Mouse (Mus musculus): ENCODE measurements around the gene Tnfrsf25.

The Tnfrsf25 gene

DNA sequence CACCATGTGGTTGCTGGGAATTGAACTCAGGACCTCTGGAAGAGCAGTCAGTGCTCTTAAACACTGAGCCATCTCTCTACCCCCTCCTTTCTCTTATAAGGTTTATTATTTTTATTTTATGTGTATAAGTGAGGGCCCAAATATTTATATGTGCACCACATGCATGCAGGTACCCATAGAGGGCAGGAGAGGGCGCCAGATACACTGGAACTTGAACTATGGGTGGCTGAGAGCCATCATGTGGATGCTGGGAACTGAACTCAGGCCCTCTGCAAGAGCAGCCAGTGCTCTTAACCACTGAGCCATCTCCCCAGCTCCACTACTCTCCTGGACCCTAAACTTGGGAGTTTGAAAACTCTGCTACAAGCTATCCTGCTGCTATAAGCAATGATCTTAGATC lies 27.9 kb downstream of the Tnfrsf25 start:
- no peak for DNase-seq (ENCODE audit: low spot score in 2 of 2)

DNA sequence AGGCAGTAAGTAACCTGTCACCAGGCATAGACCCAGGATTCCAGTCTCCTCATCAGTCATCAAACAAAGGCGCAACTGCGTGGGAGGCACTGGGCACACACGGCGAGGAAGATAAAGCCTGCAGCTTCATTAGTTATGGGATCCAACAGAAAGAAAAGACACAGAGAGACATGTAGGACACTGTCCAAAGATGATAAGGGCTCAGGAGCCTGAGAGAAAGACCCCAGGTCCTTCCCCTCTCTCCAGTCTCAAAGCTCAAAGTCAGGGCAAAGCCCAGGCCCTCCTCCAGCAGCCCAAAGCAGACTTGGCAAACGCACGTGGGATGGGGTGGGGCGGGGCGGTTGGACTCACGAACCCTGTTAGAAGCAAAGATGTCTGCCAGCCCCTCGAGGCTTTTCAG lies 29.7 kb downstream of the Tnfrsf25 start:
- DNase-seq (ENCODE audit: low spot score in 2 of 2), result no peak

DNA sequence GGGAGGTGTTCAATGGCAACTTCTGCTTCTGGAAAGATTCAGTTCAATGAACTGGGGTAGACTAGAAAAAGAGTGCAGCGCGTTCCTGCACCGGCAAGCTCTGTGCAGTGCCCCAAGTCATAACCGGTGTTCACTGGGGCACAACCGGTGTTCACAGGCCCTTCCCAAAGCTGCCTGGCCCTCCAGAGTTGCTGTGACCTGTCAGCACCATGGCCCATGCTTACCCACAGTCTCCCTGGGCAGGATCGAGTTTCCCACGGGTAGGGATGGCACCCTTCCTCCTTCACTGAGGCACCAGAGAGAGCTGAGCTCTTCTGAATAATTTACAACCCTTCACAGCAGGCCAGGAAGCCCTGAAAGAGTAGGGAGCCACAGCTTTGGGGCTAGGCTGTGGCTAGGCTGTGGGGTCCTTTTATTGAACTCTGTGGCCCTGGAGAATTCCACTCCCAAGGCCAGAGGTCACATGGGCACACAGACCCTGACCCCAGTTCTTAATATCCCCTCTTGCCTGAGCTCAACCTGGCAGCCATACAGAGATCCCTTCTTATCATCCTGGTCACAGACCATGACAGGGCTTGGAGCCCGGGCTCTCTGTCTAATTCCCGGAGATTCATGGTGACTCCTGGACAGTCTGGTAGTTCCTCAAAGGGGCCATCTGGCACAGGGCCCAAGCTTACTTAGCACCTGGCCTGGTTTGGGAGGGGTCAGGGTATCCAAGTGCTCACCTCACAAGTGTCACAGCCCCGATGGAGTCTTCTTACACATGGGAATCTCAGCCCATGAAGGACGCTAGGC lies 30.5 kb downstream of the Tnfrsf25 start:
- no peak for DNase-seq (ENCODE audit: low spot score in 2 of 2)

DNA sequence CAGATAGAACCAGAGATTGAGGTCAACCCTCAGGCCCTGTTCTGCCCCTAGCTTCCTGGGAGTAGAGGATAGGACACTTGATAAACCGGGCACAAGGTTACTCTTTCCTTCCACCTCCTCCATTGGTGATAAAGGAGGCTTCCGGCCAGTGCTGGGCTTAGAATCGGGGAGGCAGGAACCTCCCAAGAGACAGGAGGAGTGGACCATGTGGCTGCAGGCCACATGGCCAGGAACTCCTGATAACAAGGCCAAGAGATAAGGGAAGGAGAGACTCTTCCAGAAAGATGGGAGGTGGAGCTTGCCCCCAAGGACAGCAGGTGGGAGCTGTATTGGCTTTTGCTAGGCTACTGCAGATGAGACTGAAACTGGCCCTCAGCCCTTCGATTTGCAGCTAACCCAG lies 34.8 kb downstream of the Tnfrsf25 start:
- DNase-seq (ENCODE audit: low spot score in 2 of 2), result no peak

DNA sequence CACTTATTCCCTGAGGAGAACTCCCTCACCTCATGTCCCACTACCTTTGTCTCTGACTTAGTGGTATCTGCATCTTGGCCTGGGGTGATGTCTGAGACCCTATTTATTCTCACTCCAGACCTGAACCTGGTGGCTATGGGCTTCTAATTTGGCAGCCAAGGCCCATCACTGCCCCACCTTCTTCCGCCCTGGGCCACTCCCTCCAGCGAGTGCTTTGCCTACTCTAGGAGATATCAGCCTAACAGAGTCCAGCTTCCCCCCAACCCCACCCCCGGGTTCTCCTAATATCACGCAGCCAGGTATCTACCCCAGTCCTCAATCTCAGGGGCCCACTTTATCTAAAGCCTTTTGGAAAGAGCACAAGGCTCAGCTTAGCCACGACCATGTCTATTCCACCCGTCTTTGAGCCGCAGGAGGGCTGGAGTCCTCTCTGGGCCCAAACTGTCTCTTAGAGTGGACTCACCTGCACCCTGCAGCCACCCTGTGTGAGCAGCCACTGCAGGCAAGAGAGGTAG lies 35.8 kb downstream of the Tnfrsf25 start:
- no peak for DNase-seq (ENCODE audit: low spot score in 2 of 2)

DNA sequence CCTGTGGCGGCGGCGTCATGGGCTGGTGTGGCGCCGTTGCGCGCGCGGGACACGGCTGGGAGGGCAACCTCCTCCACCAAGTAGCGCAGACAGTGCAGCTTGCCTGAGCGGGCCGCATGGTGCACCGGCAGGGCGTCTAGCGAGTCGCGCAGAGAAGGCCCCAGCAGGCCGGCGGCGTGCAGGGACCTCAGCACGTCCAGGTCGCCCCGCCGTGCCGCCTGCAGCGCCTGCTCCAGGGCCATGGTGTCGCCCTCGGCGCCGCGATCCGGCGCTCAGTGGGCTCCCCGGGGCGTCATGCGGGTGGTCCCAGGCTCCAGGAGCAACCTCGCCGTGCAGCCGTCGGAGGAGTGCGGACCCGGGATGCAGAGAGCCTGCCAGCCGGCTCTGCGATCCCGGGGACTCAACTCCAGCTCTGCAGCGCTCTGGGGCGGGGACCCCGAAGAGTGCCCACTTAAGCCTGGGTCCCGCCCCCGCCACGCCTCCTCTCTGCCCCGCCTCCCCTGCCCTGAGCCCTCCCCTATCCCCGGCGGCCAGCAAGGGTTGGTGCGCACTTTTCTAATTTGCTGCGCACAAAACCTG lies 36.3 kb downstream of the Tnfrsf25 start, which contains the start of gene Espn:
TSS of gene Espn (minus strand) at position 406 of the 579 bp plus-strand sequence.
- no peak for DNase-seq (ENCODE audit: low spot score in 2 of 2)

DNA sequence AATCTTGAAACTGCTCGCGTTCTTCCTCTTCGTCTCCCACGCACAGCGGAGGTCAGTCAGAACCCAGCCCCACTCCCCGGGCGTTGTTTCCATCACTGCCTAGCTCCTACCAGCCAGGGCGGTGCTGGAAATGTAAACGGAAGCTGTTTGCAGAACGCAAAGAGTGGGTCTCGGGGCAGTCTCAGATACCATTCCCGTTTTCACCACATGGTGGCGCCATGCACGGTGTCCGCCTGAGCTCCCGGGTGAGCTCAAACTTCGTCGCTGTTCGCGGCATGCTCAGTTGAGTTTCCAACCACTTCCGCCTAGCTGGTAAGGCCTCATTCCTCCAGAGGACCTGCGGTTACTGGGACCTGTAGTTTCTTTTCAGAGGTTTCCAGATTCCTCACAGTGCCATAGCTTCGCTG lies 38.0 kb downstream of the Tnfrsf25 start:
- peak; percentile 64 to 68 for DNase-seq (ENCODE audit: low spot score in 2 of 2)

DNA sequence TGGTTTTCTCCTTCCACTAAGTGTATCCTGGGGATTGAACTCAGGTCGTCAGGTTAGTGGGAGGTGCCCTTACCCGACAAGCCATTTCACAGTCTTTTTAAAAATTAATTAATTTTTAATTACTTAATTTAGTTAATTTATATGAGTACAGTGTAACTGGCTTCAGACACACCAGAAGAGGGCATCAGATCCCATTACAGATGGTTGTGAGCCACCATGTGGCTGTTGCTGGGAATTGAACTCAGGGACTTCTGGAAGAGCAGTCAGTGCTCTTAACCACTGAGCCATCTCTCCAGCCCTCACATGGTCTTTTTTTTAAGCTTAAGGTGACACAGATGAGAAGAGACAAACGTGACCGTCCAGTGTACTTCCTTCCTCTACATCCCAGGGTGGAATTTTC lies 39.3 kb downstream of the Tnfrsf25 start:
- DNase-seq (ENCODE audit: low spot score in 2 of 2), result no peak

DNA sequence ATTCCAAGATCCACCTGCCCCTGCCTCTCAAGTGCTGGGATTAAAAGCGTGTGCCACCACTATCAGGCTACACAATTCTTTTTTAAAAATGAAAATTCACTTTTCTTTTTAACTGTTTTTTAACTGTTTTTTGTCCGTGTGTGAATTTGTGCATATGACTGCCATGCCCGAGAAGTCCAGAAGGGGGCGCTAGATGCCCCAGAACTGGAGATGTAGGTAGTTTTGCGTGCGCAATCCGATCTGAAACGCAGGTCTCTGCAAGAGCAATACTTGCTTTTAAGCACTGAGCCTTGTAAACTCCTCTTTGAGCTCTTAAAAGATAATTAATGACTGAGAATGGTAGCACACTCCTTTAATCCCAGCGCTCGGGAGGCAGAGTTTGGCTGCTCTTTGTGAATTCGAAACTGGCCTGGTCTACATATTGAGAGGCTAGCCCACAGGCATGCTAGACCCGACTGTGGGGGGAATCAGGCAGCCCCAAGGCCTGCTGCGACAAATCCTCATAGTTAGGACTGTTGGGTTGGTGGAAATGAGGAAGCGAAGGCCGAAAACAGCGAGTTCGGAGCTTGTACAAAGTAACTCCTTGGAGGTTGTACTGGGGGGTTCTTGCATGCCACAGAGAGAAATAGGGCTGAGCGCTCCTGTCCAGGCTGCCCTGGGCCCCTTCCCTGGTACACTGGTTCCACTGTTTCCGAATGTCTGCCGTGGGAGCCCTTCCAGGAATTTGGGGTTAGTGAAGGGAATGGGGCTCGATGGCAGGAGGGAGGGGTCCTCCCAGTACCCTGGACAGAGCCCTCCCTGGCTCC lies 42.2 kb downstream of the Tnfrsf25 start:
- DNase-seq (ENCODE audit: low spot score in 2 of 2), result peak; percentile 33 to 47

DNA sequence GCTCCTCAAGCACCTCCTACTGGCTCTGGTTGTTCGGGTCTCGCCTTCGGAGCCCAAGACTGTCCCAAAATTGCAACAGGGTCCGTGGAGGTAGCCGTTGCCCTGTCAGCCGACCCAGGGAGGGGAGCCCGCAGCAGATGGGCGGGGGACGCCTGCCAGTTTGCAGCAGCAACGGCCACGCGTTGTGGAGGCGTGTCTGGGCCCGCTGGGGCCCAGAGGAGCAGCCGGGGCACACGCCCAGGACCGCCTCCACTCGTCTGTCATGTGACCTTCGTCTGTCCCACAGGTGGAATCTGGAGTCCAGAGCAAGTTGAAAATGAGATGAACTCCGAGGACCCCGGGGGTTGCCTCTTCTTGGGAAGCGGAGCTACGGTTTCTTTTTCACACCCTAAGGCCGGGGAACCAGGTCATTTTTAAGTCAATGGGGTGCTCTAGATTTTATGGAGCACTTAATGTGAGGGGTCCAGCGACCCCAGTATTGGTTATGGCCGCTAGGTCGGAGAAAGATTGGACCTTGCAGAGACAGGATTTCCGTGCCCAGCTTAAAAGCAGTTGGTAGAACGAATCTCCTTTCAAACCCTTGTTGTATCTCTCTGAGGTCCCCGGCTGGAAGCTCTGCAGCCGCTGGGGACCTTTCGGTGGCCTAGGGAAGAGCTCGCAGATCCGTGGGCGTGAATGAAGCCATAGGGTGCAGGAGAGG lies 43.0 kb downstream of the Tnfrsf25 start, which contains the start of gene Hes2:
TSS of gene Hes2 (plus strand) at position 283 of the 700 bp plus-strand sequence.
- DNase-seq (ENCODE audit: low spot score in 2 of 2), result no peak

DNA sequence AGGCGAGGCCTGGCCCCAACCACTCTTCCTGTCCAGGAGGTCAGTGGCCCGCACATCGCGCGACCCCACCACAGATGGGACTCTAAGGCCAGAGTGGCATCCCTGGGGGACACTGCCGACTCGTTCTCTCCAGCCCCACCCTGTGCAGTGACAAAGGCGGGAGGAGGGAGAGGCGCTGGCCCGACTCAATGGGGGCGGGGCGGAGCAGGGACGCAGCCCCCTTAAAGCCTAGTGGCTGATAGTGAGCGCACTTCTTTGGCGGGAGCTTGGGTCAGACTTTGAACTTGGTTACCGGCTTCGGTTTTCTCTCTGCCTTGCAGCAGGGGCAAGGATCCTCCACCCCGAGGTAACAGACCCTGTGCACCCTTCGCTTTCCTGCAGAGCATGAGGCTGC lies 43.5 kb downstream of the Tnfrsf25 start:
- DNase-seq (ENCODE audit: low spot score in 2 of 2), result no peak

DNA sequence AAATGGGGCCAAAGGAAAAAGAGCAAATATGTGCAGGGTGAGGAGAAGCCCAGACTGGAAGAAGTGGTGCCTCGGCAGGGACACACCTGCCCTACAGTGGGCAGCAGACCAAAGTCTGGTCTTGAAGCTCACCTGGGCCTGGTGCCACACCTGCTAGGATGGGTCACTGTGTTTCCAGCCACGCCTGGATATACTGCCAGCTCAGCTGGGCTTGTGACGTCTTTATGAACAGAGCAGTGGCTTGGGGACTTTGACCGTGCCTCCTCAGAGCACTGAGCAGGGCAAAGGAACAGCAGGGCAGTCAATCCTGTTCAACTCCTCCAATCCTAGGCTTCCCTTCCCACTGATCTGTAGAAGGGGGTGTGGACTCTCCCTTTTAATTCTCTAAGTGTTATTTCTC lies 45.0 kb downstream of the Tnfrsf25 start:
- DNase-seq (ENCODE audit: low spot score in 2 of 2), result no peak

DNA sequence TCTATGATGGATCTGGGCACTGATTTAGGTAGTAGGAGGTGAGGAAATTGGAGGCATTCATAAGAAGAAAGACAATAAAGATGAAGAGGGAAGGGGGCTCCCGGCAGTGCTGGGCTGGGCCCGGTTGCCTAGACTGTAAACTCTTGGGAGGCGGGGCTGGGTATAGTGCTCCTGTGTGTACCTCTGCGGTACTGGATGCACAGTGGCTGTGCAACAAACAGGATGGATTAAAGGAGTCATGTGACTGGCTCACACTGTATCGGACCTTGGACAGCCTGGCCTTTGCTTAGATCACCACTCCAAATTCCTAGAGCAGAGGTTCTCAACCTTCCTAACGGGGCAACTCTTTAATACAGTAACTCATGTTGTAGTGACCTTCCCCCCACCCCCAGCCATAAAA lies 45.9 kb downstream of the Tnfrsf25 start:
- no peak for DNase-seq (ENCODE audit: low spot score in 2 of 2)

DNA sequence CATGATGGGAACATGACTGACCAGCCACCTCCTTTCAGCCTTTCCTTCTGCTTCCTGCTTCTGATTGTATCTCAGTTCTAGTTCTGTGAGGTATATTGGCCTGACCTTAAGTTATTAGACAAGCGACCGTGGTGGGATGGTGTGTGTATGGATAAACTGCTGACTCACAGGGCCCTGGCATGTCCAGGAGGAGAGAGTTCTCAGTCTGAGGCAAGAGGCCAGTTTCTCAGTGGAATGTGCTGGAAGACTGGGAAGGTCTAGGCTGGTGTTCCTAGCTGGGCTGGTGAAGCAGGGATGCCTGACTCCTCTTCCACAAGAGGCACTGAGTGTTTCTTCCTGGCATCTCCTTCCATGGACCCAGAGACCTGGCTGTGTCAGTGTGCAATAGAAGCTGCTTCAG lies 47.0 kb downstream of the Tnfrsf25 start:
- DNase-seq (ENCODE audit: low spot score in 2 of 2), result no peak

DNA sequence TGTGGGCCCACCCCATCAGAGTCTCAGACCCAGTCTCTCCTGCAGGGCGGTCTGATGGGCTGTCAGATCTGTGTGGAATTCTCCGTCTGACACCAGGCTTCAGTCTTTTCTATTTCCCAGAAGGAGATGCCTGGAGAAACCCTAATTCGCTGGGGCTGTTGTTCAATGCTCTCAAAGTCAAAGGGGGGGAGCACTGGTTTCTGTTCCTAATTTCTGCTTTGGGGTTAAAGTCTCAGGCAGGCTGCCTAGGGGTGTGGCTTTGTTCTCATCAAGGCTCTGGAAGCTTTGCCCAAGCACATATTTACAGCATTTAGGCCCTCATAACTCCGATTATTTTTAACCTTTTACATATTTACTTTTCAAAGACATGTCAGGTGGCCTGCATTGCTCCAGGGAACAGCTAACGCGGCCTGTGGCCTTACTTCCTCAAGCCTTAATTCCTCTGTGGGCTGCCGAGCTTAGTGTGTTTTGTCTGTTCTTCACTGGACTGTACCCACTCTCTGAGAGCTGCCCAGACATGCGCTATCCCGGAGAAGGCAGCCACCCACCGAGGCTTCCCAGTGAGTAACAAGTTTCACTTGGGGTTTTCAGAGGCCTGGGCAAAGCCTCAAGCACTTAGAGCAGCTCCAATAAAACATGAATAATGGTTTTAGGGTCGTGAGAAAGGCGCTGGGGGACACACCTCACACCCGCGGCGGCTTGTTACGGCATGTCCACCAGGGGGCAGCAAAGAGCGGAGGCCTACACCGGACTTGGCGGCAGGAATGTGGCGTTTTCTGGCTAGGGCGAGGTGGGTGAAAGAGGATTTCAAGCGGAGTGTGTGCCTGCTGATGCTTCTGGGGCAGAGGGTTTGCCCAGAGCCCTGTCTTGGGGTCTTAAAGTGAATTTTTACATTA lies 49.5 kb downstream of the Tnfrsf25 start:
- DNase-seq (ENCODE audit: low spot score in 2 of 2), result peak; percentile 40 to 53

DNA sequence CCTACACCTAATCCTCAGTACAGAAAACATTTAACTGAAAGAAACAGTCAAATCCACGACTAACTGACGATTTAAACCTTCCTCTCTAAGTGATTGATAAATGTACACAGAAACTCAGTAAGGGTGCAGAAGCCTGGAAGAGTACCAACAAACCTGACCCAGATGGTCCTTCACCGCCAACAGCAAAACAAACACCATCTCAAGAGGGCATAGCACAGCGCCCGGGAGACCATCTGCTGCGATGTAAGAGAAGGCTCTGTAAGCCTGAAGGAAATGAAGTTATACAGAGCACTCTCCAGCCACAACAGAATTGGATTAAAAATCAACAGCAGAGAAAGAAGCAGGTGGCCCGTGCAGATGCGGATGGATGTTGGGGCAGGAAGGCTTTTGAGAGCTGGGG lies 52.3 kb downstream of the Tnfrsf25 start:
- no peak for DNase-seq (ENCODE audit: low spot score in 2 of 2)

DNA sequence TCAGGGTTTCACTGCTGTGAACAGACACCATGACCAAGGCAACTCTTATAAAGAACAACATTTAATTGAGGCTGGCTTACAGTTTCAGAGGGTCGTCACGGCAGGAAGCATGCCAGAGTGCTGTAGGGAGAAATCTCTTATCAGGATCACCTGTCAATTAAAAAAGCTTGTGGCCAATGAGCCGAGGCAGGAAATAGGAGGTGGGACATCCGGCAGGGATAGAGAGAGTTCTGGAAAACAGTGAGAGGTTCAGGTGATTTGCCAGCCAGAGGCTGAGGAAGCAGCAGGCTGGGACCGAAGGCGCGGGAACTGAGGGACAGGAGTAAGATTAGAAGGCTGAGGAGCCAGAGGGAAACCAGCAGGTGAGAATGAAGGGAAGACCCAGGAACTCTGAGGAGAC lies 53.4 kb downstream of the Tnfrsf25 start:
- no peak for DNase-seq (ENCODE audit: low spot score in 2 of 2)

Data from frontal cortex, postnatal 25 days (tissue).